Mouse (Mus musculus): ENCODE data around the gene Cav1.

The Cav1 gene

GRCm38 (mm10) chr6:17305954-17306601 lies at the start of gene Cav1:
Gene Cav1, plus strand, starts transcription at chr6:17306335.
- in situ Hi-C loops (cut with MboI; ENCODE audit: unreplicated experiment in 2 of 2) = no loop called here

GRCm38 (mm10) chr6:17258142-17258541 lies 48.0 kb upstream of the Cav1 start:
- in situ Hi-C loops (cut with MboI; ENCODE audit: unreplicated experiment in 2 of 2) = no loop called here

- in situ Hi-C loops (cut with MboI; ENCODE audit: unreplicated experiment in 2 of 2) = no loop called here
Measured at GRCm38 (mm10) chr6:17258911-17259310, 47.2 kb upstream of the Cav1 start.

GRCm38 (mm10) chr6:17262786-17263185 lies 43.3 kb upstream of the Cav1 start:
- in situ Hi-C loops (cut with MboI; ENCODE audit: unreplicated experiment in 2 of 2) = no loop called here

GRCm38 (mm10) chr6:17265043-17265442 lies 41.1 kb upstream of the Cav1 start:
- in situ Hi-C loops (cut with MboI; ENCODE audit: unreplicated experiment in 2 of 2) = no loop called here

- in situ Hi-C loops (cut with MboI; ENCODE audit: unreplicated experiment in 2 of 2) = no loop called here
Measured at GRCm38 (mm10) chr6:17266466-17266865, 39.7 kb upstream of the Cav1 start.

GRCm38 (mm10) chr6:17278366-17278765 lies 27.8 kb upstream of the Cav1 start:
- in situ Hi-C loops (cut with MboI; ENCODE audit: unreplicated experiment in 2 of 2) = no loop called here

GRCm38 (mm10) chr6:17280939-17281756 lies 25.0 kb upstream of the Cav1 start, which contains the start of gene Cav2:
Gene Cav2, plus strand, starts transcription at chr6:17281185.
- in situ Hi-C loops (cut with MboI; ENCODE audit: unreplicated experiment in 2 of 2) = no loop called here

- in situ Hi-C loops (cut with MboI; ENCODE audit: unreplicated experiment in 2 of 2) = no loop called here
Measured at GRCm38 (mm10) chr6:17281757-17282092, 24.4 kb upstream of the Cav1 start.

GRCm38 (mm10) chr6:17282159-17282558 lies 24.0 kb upstream of the Cav1 start:
- in situ Hi-C loops (cut with MboI; ENCODE audit: unreplicated experiment in 2 of 2) = no loop called here

GRCm38 (mm10) chr6:17283834-17284233 lies 22.3 kb upstream of the Cav1 start:
- in situ Hi-C loops (cut with MboI; ENCODE audit: unreplicated experiment in 2 of 2) = no loop called here

- in situ Hi-C loops (cut with MboI; ENCODE audit: unreplicated experiment in 2 of 2) = no loop called here
Measured at GRCm38 (mm10) chr6:17286381-17286780, 19.8 kb upstream of the Cav1 start.

- in situ Hi-C loops (cut with MboI; ENCODE audit: unreplicated experiment in 2 of 2) = no loop called here
Measured at GRCm38 (mm10) chr6:17295116-17295515, 11.0 kb upstream of the Cav1 start.

GRCm38 (mm10) chr6:17306602-17307325 lies 629 bp downstream of the Cav1 start:
- in situ Hi-C loops (cut with MboI; ENCODE audit: unreplicated experiment in 2 of 2) = no loop called here

GRCm38 (mm10) chr6:17307461-17308115 lies 1.5 kb downstream of the Cav1 start:
- in situ Hi-C loops (cut with MboI; ENCODE audit: unreplicated experiment in 2 of 2) = no loop called here

- in situ Hi-C loops (cut with MboI; ENCODE audit: unreplicated experiment in 2 of 2) = no loop called here
Measured at GRCm38 (mm10) chr6:17308661-17309060, 2.5 kb downstream of the Cav1 start.

GRCm38 (mm10) chr6:17309260-17309659 lies 3.1 kb downstream of the Cav1 start:
- in situ Hi-C loops (cut with MboI; ENCODE audit: unreplicated experiment in 2 of 2) = no loop called here

GRCm38 (mm10) chr6:17314241-17314640 lies 8.1 kb downstream of the Cav1 start:
- in situ Hi-C loops (cut with MboI; ENCODE audit: unreplicated experiment in 2 of 2) = no loop called here

- in situ Hi-C loops (cut with MboI; ENCODE audit: unreplicated experiment in 2 of 2) = no loop called here
Measured at GRCm38 (mm10) chr6:17314659-17315616, 8.8 kb downstream of the Cav1 start.
